Mouse (Mus musculus): ENCODE data around the gene Mdga2.

Gene Mdga2

DNA sequence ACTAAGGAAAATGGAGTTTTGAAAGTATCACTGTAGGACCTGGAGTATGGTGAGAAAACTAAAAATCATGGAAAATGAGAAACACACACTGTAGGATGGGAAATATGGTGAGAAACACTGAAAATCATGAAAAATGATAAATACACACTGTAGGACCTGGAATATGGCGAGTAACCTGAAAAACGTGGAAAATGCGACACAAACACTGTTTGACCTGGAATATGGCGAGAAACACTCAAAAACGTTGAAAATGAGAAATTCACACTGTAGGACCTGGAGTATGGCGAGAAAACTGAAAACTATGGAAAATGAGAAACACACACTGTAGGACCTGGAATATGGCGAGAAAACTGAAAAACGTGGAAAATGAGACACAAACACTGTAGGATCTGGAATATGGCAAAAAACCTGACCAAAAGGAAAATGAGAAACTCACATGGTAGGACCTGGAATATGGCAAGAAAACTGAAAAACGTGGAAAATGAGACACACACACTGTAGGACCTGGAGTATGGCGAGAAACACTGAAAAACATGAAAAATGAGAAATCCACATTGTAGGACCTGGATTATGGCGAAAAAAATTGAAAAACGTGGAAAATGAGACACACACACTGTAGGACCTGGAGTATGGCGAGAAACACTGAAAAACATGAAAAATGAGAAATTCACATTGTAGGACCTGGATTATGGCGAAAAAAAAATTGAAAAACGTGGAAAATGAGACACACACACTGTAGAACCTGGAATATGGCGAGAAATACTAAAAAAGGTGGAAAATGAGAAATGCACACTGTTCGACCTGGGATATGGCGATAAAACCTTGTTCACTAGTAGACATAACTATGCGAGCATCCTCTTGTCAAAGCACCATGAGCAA, 163.0 kb downstream of the Mdga2 start:
- DNase-seq (ENCODE audit: low spot score in 2 of 2): no peak

DNA sequence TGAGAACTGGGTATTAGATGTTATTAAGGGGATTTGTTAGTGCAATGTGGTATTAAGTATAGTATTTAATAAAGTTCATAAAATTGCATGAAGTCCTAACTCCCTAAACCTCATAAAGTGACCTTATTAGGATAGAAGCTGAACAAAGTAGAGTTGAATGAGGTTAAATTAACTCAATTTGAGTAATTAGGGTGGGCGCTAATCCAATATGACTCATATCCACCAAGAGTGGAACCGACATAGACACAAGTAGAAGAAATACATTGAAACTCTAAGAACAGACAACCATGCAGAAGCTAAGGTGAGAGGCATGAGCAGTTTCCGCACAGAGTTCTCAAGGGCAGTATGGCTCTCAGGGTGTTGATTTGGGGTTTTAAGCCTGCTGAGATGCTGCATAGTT, 165.7 kb downstream of the Mdga2 start:
- DNase-seq (ENCODE audit: low spot score in 2 of 2): no peak

DNA sequence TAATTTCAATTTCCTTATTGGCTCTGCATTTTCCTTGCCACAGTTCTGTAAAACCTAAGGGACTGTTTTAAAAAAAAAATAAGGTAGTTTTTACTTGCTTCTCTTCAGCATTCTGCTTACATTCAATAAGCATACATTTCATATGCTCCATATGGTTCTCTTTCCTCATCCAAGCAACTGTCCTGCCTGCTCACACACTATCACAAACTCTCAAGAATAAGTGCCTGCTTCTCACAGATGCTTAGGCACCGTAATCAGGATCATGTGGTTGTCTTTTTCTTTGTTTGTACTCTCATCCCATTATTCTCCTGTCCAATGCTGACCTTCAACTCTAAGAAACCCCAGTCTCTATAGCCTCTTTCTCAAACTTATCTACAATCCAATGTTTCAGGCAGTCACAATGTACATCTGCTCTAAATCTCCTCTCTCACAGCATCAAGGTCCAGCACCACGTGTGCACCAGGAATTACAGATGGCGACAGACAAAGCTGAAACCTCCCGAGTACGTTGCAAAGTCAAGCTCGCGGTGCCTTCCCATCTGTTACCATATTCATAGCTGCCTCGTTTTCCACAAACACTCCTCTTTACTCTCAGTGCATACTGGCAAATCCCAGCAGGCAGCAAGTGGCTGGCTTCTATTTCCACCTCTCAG, 177.1 kb downstream of the Mdga2 start:
- no peak for DNase-seq (ENCODE audit: low spot score in 2 of 2)

DNA sequence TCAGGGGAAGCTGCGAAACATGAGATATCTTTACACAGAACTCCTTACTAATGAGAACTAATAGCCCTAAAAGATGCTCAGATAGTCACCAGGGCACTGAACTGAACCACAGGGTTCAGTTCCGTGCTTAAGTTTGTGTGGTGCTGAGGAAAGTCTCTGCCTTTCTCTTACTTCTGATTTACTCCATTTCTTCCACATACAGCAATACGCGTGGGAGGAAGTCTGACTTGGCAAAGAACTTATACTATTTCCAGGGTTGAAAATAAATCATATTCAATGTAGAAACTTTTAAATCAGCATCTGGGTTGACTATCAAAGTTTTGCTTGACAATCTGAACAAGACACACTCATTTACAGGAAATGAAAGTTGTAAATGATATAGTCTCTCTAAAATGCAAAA, 180.5 kb downstream of the Mdga2 start:
- DNase-seq (ENCODE audit: low spot score in 2 of 2): no peak

DNA sequence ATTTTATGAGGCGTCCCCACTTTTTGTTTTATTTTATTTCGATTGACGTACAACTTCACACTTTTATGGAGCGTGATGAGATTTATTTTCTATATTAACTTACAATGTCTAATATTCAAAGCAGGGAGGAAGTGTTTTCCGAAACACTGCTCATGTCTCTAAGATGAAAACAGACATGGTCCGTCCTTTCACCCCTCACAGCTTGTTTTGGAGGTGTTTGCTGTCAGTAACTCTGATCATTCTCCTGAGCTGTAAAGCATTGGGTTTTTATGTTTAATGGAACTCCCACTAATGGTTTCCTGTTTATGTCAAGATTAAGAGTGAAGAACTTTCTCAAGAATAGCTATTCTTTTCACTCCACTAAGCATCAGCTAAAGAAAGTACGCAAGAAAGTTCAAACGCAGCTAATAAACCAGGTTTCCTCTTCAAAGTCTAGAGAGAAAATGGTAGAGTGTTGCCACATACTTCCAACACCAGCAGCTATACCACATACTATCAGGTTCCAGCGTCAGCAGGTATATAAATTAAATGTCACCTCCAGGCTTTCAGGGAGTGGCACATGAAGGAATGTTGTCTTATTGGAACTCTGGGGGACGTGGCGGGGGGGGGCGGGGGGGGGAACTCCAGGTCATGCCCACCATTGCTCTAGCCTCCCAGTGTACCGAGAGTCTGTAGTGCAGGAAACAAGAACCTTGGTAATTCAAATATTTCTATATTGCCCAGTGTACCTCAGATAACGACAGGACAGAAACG, 186.7 kb downstream of the Mdga2 start:
- no peak for DNase-seq (ENCODE audit: low spot score in 2 of 2)

DNA sequence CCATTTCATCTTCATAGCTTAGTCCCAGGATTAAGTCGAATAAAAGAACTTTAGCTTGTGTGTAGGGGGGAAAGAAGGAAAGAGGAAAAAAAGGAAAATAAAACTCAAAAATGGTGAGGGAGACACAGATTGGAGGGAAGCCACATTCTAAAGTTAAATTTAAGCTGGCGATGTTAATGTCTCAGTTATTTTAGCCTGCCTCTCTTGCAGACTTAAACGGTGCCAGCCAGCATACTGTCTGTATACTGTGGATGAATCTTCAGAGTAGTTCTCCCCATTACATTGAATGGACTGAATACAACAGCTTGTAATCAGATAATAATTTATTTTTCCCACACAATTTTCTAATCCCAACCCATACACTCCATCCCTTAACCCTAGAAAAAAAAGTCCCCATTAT, 205.2 kb downstream of the Mdga2 start:
- DNase-seq (ENCODE audit: low spot score in 2 of 2): no peak

DNA sequence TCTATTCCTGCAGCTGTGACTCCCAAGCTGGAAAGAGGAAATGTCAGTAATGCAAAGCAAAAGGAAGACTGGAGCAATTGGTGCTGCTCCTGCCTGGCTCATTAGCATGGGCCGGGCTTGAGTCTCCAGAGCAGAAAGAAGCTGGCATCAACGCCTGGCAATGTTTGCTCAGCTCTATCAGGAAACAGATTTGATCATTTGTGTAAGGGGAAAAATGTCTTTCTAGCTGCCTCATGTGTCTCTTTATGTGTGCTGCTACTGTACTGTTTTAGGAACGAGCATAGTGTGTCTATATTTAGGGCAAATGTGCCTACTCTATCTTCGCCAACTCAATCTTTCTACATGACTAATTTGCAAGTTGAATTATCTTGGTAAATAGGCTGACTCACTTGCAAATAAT, 211.0 kb downstream of the Mdga2 start:
- peak; percentile 13 to 33 for DNase-seq (ENCODE audit: low spot score in 2 of 2)

DNA sequence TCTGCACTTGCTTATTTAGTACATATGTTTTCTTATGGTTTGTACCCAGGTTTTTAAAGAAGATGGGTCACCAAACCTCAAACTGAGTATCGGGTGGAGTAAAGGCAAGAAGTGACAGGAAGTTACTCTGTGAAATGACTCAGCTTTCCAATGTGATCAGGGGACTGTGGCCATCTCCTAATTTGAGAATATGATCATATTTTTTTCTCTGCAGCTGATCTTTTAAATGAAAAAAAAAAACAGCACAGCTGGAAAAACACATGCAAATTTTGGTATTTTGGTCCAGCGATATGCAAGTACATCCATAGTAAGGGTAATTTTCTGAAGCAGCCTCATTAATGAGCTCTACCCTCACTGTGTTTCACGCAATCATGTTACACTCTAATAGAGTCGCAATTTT, 212.0 kb downstream of the Mdga2 start:
- DNase-seq (ENCODE audit: low spot score in 2 of 2): no peak

DNA sequence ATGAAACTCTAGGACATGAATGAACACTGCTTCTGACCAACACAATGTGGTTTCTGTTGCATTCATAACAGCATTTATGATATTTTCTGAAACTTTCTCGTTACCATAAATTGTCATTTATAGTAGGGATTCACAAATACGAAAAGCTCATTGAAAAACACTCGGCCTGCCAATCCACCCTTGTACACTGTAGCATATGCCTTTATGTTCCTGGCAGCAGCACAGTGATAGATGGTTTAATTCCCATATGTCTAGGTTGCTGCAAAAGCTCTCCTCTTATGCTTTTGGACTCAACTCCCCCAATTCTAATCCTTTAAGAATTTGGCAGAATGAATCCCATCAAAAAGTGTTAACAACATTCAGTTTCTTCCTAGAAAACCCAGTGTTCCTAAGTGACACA, 213.2 kb downstream of the Mdga2 start:
- no peak for DNase-seq (ENCODE audit: low spot score in 2 of 2)

DNA sequence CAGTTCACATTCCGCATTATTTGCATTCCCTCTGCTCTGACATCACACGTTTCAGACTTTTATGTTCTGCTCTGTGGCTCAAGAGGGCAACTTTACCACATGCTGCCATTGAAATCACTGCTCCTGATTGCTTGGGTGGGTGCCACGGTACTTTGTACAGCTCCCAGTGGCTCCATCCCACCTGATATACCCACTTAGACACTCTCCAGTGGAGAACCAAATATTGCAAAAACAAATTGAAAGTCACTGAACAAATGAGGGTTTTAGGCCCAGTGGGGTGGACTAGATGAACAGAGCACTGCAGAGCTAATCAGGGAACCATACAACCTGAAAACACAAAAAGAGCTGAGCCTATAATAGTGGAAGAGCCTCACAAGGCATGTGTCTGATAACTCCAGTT, 268.2 kb downstream of the Mdga2 start:
- DNase-seq (ENCODE audit: low spot score in 2 of 2): no peak

DNA sequence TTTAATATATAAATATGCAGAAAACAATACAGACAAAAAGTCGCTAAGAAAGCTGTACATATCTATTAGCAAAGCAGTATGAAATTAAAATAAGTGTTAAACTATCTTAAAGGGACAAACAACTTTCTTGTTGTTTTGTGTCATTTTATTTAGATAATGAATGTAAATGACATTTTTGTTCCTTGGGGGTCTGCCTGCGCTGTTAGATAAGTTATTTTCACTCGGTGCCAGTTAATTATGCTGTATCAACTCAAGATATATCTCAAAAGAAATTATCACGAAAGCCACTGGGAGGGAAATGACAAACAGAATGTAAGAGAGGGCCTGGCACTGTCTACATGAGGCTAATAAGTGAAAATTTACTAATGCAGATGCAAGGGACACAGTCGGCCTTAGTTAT, 306.6 kb downstream of the Mdga2 start:
- DNase-seq (ENCODE audit: low spot score in 2 of 2): no peak

DNA sequence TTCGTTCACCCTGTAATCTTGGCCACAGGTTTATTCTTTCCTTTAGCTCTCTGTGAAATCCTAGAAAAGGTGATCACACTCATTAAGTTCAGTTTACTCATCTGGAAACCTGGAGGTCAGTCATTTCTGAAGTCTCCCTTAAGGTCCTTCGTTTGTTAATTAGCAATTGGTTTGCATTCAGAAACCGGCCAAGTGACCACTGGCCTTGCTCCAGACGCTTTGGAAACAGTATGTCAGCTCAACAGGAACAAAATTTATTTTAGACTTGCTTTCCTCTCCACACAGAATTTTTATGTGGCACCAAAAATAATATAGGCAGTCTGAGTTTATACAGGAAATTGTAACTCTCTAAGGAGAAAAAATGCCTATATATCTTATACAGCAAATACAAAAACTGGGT, 323.0 kb downstream of the Mdga2 start:
- no peak for DNase-seq (ENCODE audit: low spot score in 2 of 2)

DNA sequence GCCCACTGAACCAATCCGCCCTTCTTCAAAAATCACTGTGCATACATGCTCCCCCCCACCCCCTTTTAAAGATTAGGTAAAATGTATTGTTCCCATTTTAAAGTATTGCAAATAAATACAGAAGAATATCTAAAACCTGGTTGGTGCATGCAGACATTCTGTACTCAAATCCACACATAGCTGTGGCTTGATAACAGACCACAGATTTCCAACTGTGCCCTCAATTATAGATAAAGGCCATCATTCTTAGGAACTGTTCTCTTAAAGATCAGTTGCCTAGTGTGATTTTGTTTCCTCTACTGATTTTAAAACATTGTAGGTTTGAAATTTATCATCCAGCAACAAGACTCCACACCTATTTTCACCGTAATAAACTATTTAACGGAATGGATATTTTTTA, 325.6 kb downstream of the Mdga2 start:
- DNase-seq (ENCODE audit: low spot score in 2 of 2): no peak

DNA sequence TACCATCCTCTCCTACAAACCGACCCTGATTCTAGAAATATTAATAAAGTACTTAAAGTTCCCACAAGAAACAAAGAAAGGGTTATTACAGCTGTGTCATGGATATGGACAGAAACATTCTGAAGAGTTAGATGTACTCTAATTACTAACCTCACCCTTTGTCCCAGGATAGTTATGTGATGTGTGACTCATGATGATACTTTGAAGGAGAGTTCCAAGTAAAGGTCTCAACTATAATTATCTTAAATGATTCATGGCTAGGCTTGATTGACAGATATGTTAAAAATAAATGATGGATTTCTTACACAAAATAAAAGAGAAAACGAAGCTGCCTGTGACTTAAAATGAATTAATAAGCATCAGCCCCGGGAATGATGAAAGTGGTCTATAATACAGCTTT, 332.1 kb downstream of the Mdga2 start:
- DNase-seq (ENCODE audit: low spot score in 2 of 2): no peak

DNA sequence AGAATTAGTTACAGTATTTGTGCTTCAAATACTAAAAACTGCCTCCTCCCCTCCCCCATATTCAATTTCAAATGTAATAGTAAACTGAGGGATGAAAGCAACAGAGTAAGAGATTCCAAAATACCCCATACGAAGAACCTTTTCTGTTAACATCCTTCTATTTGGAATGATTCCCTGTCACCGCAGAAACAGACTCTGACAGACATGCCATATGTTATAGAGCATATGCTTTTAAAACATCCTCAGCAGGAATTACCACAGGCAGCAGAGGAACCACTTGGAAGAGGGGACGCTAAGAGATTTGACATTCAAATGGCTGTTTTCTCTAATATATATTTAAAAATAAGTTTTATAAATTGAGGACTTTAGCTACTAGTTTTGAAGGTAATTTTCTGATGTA, 333.1 kb downstream of the Mdga2 start:
- no peak for DNase-seq (ENCODE audit: low spot score in 2 of 2)

DNA sequence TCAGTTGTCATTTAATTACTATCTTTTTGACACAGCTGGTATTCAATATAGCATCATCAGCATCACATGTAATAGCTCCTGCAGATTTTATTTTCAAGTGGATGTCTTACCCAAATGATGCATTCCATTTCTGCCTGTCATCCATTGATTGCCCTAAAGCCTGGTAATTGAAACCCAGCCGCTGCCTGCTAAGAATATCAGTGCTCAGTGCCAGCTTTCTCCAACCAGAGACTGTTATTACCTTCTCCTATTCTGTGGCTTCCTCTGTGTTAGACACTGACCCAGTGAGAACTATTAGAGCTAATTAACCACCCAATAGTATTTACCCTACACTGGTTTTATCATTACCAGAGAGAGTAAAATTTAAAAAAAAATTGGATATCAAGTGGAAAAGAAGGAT, 333.7 kb downstream of the Mdga2 start:
- no peak for DNase-seq (ENCODE audit: low spot score in 2 of 2)

DNA sequence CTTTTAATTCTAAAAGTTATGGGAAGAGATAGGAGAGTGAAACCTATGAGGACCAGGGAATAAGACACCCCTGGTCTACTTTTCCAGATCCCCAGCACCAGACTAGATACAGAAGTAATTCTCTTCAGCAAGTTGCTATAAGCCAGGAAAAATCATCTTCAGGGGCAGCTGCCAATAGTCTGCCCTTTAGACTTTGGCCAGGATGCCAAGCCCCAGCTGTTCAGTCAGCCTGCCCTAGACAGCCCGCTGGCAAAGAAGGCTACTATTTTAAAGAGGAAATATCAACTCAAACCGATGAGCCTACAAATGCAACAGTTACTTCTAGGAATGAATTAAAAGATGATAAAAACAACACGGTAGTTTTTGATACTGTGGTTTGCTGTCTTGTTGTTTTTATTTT, 356.1 kb downstream of the Mdga2 start:
- no peak for DNase-seq (ENCODE audit: low spot score in 2 of 2)

DNA sequence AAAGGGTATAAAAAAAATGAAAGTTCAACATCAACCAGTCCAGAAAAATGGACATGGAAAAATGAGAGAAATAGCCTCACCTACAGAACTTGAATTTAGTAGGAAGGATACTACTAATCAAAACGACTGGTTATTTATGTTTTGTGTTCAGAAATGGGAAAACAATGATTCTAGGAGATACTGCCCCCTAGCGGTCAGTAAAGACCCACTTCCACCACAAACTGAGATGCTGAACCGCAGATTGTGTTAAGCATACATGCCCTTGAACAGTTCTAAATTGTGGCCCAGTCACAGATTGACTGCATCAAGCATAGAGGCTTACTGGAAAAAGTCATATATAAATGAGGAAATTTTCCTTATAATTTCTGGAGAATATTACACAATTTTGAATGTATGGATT, 369.2 kb downstream of the Mdga2 start:
- DNase-seq (ENCODE audit: low spot score in 2 of 2): no peak

DNA sequence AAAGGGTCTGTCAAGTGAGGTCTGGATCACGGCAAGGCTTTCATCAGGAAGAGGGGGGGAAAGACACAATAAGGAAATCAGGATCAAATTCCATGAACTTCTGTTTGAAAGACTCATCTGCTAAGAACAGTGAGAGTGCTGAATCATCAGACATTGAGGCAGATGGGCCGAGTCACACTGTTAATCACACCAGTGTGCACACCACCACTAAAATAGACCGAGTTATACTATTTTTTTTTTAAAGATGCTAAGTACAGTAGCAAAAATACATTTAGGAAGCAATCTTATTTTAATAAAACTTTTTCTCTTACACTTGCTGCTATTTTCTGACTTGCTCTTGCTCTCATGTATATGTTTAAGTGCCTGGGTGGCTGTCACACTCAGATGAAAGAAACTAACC, 382.0 kb downstream of the Mdga2 start:
- no peak for DNase-seq (ENCODE audit: low spot score in 2 of 2)

DNA sequence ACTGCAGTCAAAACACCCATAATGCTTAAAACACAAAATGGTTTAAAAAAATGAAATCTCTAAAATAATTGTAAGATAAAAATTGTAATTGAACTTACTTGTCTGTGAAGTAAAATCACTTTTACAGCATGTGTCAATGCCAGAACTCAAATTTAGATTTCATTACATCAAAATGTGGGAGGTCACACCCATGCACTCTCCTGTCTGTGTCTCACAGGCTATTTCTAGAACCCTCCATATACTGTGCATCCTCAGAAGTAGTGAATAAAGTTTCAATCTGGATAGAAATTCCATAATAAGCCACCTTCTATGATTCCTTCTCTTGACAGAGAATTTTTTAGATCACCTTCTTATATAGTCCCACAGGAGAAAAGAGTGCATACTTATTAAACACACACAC, 466.7 kb downstream of the Mdga2 start:
- DNase-seq (ENCODE audit: low spot score in 2 of 2): no peak

DNA sequence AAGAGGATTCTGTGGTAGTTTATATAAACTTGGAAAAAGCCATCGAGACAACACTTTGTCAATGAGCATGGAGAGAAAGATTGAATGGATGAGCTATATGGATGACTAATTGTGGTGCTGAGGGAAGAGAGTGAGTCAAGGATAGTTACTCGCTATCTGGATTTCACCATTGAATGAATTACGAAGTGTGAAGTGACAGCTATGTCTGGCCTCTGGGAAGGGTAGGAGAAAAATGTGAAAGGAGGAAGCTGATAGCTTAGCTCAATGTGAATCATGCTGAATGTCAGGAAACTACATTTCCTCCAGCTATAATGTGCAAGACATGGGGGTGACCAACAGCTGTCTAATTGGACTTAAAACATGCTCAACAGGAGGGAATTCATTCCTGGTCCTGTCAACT, 487.8 kb downstream of the Mdga2 start:
- no peak for DNase-seq (ENCODE audit: low spot score in 2 of 2)

DNA sequence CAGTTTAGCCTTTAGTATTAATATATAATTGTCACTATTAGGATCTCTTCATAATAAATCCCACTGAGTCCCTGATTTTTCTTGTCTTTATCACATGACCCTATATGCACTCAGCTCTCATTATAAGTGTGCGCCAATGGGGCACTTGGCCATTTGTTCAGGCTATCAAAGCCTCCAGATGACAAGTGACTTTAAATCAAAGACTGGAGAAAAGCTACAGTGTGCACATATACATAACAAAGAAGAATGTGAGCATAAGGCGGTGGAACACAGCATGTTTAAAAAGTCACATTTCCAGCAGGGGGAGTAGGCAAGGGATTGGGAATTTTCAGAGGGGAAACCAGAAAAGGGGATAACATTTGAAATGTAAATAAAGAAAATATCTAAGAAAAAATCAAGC, 497.9 kb downstream of the Mdga2 start:
- no peak for DNase-seq (ENCODE audit: low spot score in 2 of 2)

DNA sequence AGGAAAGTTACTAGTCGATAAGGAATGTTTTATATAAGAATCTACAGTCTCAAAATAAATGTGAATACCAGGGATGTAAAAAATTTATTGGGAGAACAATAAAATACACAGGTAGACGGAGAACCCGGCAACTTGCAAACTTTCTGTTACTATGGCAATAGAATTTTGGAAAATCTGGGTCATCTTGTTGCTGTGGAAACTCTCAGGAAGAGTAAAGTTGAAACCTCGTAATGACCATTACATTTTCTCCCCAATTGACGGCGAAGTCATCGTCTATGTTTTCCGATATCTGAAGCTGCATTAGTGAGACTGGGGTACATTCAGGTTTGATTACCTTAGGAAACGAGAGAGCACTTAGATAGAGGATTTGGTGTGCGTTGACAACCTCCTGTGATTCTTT, 514.0 kb downstream of the Mdga2 start:
- no peak for DNase-seq (ENCODE audit: low spot score in 2 of 2)
